Mouse (Mus musculus) kidney, embryonic 14.5 days (tissue): Measurements from ENCODE around the gene Cbarp. TPM values are rescaled to one million over a fixed set of nuclear protein-coding genes. Genes with fewer than 3 reads are reported as not detected.

Source experiments
- ATAC-seq: fragments of 200-750 bp; cut with Nextera tagmentation; 2 replicates; pipeline ENCODE4 v1.8.0; 2017; ENCODE audit warnings: moderate number of reproducible peaks, mild to moderate bottlenecking, moderate TSS enrichment, moderate library complexity; ENCODE audit not compliant: low FRiP score, low TSS enrichment
- H3K27ac ChIP-seq: fragments of 300-500 bp; sonication (generic); 2 replicates; pipeline ENCODE4 v1.5.1; 2014; ENCODE audit warnings: low read depth, mild to moderate bottlenecking, low read length, moderate library complexity, mixed read lengths
- H3K27me3 ChIP-seq: fragments of 300-500 bp; sonication (generic); 2 replicates; pipeline ENCODE4 v1.6.1; 2014; ENCODE audit warnings: mild to moderate bottlenecking, low read length; ENCODE audit not compliant: control insufficient read depth, insufficient read depth
- H3K36me3 ChIP-seq: fragments of 300-500 bp; sonication (generic); 2 replicates; pipeline ENCODE4 v1.6.1; 2014; ENCODE audit warnings: low read length, mixed read lengths; ENCODE audit not compliant: control insufficient read depth, insufficient read depth
- H3K4me1 ChIP-seq: fragments of 300-500 bp; sonication (generic); 2 replicates; pipeline ENCODE4 v1.6.1; 2014; ENCODE audit warnings: low read length, mixed read lengths; ENCODE audit not compliant: control insufficient read depth, insufficient read depth
- H3K4me2 ChIP-seq: fragments of 300-500 bp; sonication (generic); replicated peaks from 2 replicates; pipeline ENCODE4 v1.6.1; 2014; ENCODE audit warnings: low read depth, mild to moderate bottlenecking, low read length
- H3K4me3 ChIP-seq: fragments of 300-500 bp; sonication (generic); 2 replicates; pipeline ENCODE4 v1.5.1; 2014; ENCODE audit warnings: mild to moderate bottlenecking, low read length
- H3K9ac ChIP-seq: fragments of 300-500 bp; sonication (generic); 2 replicates; pipeline ENCODE4 v1.6.1; 2014; ENCODE audit warnings: low read depth, mild to moderate bottlenecking, low read length, moderate library complexity
- H3K9me3 ChIP-seq: fragments of 300-500 bp; sonication (generic); 2 replicates; pipeline ENCODE4 v1.6.1; 2016; ENCODE audit warnings: low read length; ENCODE audit not compliant: control insufficient read depth
- WGBS: fragments of 180-500 bp; shearing (Covaris S2); extraction: QIAGEN DNeasy Blood & Tissue Kit; methylation state at CpG from one replicate; pipeline ENCODE4 v1.1.7; 2014; 5-methylcytosine and 5-hydroxymethylcytosine counted together
- polyA plus RNA-seq: library from polyadenylated mRNA; unstranded; fragments of >200 nt; fragmentation: Nextera tagmentation; extraction: Ambion mirVana; gene quantifications from 2 replicates; pipeline ENCODE4 v1.2.1, GENCODE M21; 2014

Cbarp gene
- polyA plus RNA-seq, 1 experiment from 2014 or later = 8.4 TPM

DNA sequence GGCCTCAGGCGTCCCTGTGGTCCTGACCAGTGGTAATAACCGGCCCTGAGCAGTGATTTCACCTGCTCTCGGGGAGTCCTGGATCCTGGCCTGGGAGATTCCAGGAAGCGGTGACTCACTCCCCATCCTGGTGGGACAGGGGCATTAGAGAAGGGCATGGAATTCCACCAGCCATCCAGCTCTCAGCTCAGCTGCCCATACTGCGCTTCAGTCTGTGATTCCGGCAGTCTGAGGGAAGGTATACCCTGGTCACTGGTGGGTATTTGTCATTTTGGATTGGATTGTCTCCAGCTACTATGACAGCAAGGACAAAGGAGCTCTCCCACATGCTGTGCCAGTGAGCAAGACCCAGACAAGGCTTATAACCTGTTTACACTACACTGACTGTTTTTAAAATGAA lies 33.0 kb downstream of the Cbarp start:
- Histone ChIP-seq H3K4me3 (no peak overlapping the region), H3K4me1 (0 out of 2 replicates have a peak, but pooled peaks cover 3% of the 10 kb centered on the region), H3K27ac (no peak overlapping the region), H3K27me3 (no peaks in the 10 kb centered on the region), H3K36me3 (no peaks in the 10 kb centered on the region), H3K9ac (no peak overlapping the region), H3K9me3 (no peaks in the 10 kb centered on the region), H3K4me2 (no peak overlapping the region)
- no peak for ATAC-seq
- 61% methylated on average over 6 of the region's 6 CpGs for WGBS

DNA sequence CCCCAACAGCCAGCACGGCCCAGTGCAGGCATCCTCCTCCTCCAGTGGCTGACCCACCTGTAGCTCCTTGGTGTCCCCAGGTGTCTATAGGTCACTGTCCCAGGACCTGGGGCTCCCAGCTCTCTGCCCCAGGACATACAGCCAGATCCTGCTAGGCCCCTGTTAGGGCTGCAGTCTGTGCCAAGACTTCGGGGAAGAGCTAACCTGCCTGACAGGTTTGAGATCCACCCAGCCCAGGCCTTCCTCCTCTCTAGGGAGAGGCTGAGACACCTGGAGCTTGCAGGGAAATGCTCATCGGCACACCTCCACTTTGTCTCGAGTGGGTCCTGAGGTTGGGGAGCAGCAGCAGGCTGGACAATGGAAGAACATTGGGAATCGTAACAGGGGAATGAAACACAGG lies 34.7 kb downstream of the Cbarp start:
- H3K27ac ChIP-seq = no peak overlapping the region
- ATAC-seq = no peak

DNA sequence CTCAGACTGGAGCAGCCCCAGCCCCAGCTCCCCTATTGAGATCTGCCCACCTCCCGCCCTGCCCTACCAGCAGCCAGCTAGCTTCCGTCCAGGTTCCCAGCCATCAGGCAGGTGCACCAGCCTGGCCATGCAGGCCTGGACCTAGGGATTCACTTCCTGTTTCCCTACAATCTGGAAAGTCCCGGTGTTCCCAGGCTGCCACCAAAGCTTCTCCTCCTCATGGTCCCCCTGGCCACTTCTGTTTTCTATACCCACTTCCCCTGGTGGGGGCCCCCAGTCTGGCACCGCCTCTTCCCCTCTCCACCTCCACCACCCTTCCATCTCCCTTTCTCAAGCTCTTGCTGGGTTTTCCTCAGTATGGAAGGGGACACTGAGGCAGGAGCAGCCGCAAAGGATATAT lies 35.2 kb downstream of the Cbarp start, which contains the start of gene Sbno2:
TSS of gene Sbno2 (minus strand) at position 112 of the 400 bp plus-strand sequence.
- peaks cover 20% of the 10 kb centered on the region for H3K4me1 ChIP-seq
- ATAC-seq = no peak
- H3K4me3 ChIP-seq = no peak within 1 kb of the TSS
- no peak within 1 kb of the TSS for H3K4me2 ChIP-seq
- no peaks in the 10 kb centered on the region for H3K9me3 ChIP-seq
- no peak within 1 kb of the TSS for H3K27ac ChIP-seq
- no peak within 1 kb of the TSS for H3K9ac ChIP-seq
- H3K36me3 ChIP-seq = no peaks in the 10 kb centered on the region
- WGBS = 79% methylated on average over 5 of the region's 5 CpGs
- H3K27me3 ChIP-seq = no peaks in the 10 kb centered on the region

More for the DNA sequence above, 34.7 kb downstream of the Cbarp start:
- no peaks in the 10 kb centered on the region for H3K36me3 ChIP-seq
- no peak overlapping the region for H3K4me2 ChIP-seq
- no peak overlapping the region for H3K9ac ChIP-seq
- peaks cover 15% of the 10 kb centered on the region for H3K4me1 ChIP-seq
- H3K4me3 ChIP-seq = no peak overlapping the region
- no peaks in the 10 kb centered on the region for H3K9me3 ChIP-seq
- 73% methylated on average over 5 of the region's 5 CpGs for WGBS
- no peaks in the 10 kb centered on the region for H3K27me3 ChIP-seq

DNA sequence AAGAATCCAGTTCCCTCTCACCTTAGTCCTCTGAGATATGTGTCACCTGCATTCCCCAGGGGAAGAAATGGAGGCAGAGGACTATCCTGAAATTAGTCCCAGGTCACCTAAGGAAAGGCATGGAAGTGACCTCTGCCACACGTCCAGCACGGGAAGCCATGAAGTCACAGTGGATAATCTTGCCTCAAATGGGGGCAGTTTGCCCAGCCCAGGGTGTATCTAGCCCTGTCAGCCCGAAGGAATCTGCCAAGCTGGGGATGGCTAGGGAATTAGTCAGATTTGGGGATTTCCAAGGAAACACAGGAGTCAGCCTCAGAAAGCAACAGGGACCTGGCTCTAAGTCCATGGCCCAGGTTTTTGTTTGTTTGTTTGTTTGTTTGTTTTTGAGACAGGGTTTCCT lies 36.5 kb downstream of the Cbarp start:
- ATAC-seq = no peak
- H3K4me3 ChIP-seq = no peak overlapping the region
- H3K4me1 ChIP-seq = peaks cover 20% of the 10 kb centered on the region
- no peak overlapping the region for H3K4me2 ChIP-seq
- no peaks in the 10 kb centered on the region for H3K9me3 ChIP-seq
- H3K36me3 ChIP-seq = no peaks in the 10 kb centered on the region
- no peak overlapping the region for H3K27ac ChIP-seq
- no peaks in the 10 kb centered on the region for H3K27me3 ChIP-seq
- 76% methylated on average over 3 of the region's 3 CpGs for WGBS
- H3K9ac ChIP-seq = no peak overlapping the region

DNA sequence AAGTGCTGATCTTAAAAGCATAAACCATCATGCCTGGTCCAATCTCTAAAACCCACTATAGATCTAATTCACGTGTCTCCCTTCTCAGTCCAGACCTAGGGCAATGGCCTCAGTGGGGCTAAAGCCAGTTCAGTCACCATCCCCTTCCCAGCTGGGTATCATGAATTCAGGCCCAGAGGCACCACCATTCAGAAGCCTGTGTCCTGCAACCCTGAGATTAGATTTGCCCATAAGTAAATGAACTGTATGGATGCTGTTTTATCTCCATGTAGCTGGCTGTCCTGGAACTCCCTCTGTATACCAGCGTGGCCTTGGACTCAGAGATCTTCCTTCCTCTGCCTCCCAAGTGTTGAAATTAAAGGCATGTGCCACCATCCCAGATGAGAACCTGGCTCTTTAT lies 37.6 kb downstream of the Cbarp start:
- Histone ChIP-seq H3K4me1 (peaks cover 20% of the 10 kb centered on the region), H3K4me3 (peak overlapping the region; percentile 95; the same call in 1 of the 2 replicates), H3K36me3 (no peaks in the 10 kb centered on the region), H3K27me3 (no peaks in the 10 kb centered on the region), H3K9me3 (no peaks in the 10 kb centered on the region), H3K9ac (0 out of 2 replicates have a peak overlapping the region, but pooled peaks have one; percentile 91), H3K4me2 (no peak overlapping the region; the same call in 1 of the 2 replicates), H3K27ac (peak overlapping the region; percentile 73)
- ATAC-seq = no peak
- WGBS = 83% methylated on average over 2 of the region's 2 CpGs

DNA sequence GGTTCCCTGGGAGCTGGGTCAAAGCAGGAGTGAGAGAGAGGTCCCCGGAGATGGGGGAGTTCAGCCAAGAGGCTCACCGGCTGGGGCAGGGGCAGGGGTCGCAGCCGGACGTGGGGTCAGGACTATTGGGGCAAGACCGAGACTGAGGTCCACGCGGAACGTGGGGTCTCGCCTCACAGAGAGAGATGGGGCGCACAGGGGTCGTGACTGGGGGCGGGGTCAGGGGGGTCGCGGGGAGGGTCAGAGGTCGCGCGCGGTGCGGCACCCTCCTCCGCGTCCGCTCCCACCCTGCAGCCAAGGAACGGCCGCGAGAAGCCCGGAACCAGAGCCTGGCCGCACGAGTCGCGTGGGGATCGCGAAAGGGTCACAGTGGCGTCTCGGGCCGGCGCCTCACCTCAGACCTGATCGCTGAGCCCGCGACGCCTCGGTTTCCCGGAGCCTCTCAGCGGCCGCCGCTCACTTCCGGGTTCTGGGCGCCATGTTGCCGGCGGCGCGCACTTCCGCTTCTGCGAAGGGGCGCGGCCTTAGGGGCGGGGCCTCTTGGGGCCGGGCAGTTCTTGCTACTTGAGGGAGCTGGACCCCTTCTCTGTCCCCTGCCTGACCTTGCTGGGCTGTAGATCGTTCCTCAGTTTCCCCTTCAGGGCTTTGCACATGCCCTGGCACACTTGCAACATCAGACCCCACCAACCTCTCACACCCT lies 38.3 kb downstream of the Cbarp start:
- H3K27ac ChIP-seq = peak overlapping the region; percentile 73
- peak overlapping the region; percentile 91 for H3K9ac ChIP-seq
- ATAC-seq = peak; percentile 86
- H3K4me2 ChIP-seq = peak overlapping the region; percentile 92
- peaks cover 25% of the 10 kb centered on the region for H3K4me1 ChIP-seq
- WGBS = under 1% methylated on average over 58 of the region's 59 CpGs
- H3K4me3 ChIP-seq = peak overlapping the region; percentile 95
- H3K27me3 ChIP-seq = no peaks in the 10 kb centered on the region
- no peaks in the 10 kb centered on the region for H3K9me3 ChIP-seq
- H3K36me3 ChIP-seq = no peaks in the 10 kb centered on the region

DNA sequence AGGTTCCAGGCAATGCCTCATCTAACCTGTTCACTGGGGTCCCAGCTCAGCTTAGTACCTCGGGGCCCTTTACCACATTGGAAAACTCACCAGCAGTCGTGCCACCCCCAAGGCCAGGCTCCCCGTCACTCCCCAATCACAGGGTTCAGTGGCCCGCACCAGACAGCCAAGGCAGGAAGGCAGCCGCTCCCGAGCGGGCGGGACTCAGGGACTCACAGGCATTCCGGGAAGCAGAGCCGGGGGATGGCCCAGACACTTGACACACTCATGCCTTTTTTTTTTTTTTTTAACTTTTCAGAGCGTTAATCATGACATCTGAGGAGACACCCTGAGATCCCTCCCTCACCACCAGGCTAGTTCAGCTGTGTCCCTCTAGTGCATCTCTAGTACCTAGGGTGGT lies 39.7 kb downstream of the Cbarp start:
- Histone ChIP-seq H3K27me3 (no peaks in the 10 kb centered on the region), H3K4me1 (peaks cover 31% of the 10 kb centered on the region), H3K27ac (no peak overlapping the region), H3K4me3 (peak overlapping the region; percentile 95; the same call in 1 of the 2 replicates), H3K9ac (no peak overlapping the region), H3K36me3 (no peaks in the 10 kb centered on the region), H3K9me3 (no peaks in the 10 kb centered on the region), H3K4me2 (peak overlapping the region; percentile 92)
- WGBS = 30% methylated on average over 11 of the region's 11 CpGs
- peak; percentile 14; the same call in 1 of the 2 replicates for ATAC-seq

DNA sequence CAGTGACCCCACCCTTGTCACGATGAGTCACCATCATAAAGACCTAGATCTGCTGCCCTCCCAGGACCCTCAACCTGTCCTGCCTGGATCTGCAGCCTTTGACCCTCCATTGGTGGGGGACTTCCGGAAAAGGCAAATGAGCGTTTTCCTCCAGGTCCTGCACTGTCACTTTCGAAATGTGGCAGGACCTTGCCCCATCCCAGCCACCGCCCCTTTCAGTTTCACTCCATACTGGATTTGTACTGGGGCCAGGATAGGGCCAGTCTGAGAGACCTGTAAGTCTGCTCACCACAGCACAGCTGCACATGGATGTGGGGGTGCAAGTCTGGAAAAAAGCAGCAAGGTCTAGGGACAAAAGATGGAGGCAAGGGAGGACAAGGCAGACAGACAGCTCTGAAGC lies 42.0 kb downstream of the Cbarp start:
- WGBS = 86% methylated on average over 5 of the region's 5 CpGs
- Histone ChIP-seq H3K27me3 (no peaks in the 10 kb centered on the region), H3K4me2 (no peak overlapping the region), H3K27ac (no peak overlapping the region), H3K9me3 (no peaks in the 10 kb centered on the region), H3K9ac (no peak overlapping the region), H3K4me1 (peaks cover 34% of the 10 kb centered on the region), H3K36me3 (no peaks in the 10 kb centered on the region), H3K4me3 (no peak overlapping the region)
- no peak for ATAC-seq

DNA sequence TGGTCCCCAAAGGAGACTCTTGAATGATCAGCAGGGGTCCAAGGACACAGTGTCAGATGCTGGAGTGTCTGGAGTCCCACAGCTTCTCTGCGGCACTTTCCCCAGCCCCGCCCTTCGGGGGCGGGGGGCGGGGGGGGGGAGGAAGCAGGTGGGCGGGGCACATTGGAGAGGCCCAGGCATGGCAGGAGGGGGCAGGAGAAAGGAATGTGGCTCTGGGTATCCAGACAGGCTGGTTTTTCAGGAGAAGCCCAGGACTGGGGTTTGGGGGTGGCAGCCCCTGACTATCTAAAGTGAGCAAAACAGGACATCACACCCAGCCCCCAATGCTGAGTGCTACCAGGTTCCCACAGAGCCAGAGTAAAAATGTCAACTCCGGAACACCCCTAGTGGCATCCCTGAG lies 43.4 kb downstream of the Cbarp start:
- no peaks in the 10 kb centered on the region for H3K9me3 ChIP-seq
- no peaks in the 10 kb centered on the region for H3K27me3 ChIP-seq
- no peak for ATAC-seq
- H3K4me1 ChIP-seq = peaks cover 29% of the 10 kb centered on the region
- no peak overlapping the region for H3K9ac ChIP-seq
- no peak overlapping the region; the same call in 1 of the 2 replicates for H3K27ac ChIP-seq
- 23% methylated on average over 7 of the region's 7 CpGs for WGBS
- no peak overlapping the region for H3K4me3 ChIP-seq
- no peak overlapping the region for H3K4me2 ChIP-seq
- no peaks in the 10 kb centered on the region for H3K36me3 ChIP-seq
